Mouse (Mus musculus): Measurements from ENCODE around the gene Coq10a.

- TF ChIP-seq EP300 (IDR thresholded peaks at IDR 0.05; ENCODE audit: low read depth): no peak
- no peak for TF ChIP-seq CTCF (IDR thresholded peaks at IDR 0.05; ENCODE audit: low read depth)
Observed at GRCm38 (mm10) chr10:128403931-128404330, 35.1 kb upstream of the Coq10a start.
